Mouse (Mus musculus): ENCODE data around the gene A530084C06Rik.
A peak's percentile ranks its signal among the peaks of the same experiment; 100 is the strongest.

Gene A530084C06Rik

DNA sequence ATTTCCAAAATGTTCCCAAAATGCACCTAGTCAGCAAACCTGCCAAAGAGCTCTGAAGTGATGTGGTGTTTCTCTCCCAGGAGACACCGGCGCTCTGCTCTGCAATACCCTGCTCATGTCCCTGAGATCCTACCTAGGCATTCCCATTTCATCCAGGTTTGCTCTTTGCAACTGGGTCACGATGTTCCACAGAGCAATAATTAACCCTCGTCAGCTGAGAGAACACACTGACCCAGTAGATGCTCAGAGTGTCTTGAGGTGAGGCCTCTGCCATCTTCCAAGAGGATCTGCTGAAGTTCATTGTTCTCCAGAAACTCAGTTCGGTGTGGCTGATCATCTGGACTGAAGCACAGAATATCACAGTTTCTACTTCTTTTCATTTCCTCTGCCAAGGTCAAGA lies 16.1 kb downstream of the A530084C06Rik start:
- DNase-seq (ENCODE audit: low spot score in 2 of 2) = no peak

GRCm38 (mm10) chr13:31534726-31535125 lies 24.4 kb downstream of the A530084C06Rik start:
- no peak for DNase-seq (ENCODE audit: low spot score in 2 of 2)

- no peak for DNase-seq (ENCODE audit: low spot score in 2 of 2)
Observed at GRCm38 (mm10) chr13:31531651-31532061, 27.5 kb downstream of the A530084C06Rik start.

- DNase-seq (ENCODE audit: low spot score in 2 of 2) = no peak
Observed at GRCm38 (mm10) chr13:31531186-31531585, 27.9 kb downstream of the A530084C06Rik start.

DNA sequence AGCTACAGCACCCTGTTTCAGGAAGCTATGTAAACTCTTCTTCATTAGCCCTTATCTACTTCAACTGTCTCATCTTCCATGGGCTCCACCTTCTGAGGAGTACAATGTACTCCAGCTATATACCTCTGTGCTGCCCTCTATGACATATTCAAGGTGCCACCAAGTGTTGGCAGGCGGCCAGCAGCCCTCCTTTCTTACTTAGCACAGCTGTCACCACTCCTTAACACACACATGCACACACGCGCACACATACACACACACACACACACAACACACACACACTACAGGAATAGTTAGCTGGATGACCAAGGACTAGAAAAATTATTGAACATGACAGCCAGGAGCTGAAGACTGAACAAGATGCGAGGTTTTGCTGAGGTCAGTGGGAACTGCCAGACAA lies 34.2 kb downstream of the A530084C06Rik start:
- no peak for DNase-seq (ENCODE audit: low spot score in 2 of 2)

DNA sequence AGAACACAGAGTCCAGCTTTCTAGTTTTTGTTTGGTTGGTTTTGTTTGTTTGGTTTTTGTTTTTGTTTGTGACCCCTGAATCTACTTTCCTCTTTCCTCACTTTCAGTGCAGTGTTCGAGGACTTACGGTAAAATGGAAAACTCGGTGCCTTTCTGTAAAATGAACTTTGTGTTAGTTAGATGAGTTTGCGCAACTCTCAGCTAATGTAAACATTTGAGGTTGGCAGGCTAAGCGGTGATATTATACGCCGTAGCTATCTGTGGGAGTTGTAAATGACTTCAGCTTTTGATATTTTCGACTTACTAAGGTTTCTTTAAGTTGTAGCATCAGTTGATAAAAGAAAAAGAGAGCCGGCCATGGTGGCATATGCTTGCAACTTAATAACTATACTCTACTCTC lies 40.2 kb downstream of the A530084C06Rik start:
- no peak for DNase-seq (ENCODE audit: low spot score in 2 of 2)

DNA sequence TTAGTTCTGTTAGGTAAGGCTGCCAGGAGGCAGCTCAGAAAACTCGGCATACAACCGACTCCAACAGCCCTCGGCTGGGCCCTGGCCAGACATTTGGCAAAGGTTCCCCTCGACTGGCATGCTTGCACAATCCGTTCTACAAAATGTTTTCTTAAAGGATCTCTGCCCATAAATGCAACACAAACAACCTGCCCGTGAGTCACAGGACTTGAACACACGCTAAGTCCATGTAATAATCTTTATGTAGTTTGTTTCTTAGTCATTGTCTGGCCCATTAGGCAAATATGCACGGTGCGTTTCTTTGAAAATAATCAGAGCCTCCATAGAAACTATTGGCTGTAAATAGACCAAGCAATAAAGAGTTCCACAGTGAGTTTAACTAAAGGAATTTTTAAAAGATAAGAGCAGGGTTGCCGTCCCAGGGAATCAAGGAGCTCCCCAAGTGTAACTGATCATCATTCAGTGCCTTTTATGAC lies 40.7 kb downstream of the A530084C06Rik start:
- DNase-seq (ENCODE audit: low spot score in 2 of 2) = peak; percentile 57 to 64

GRCm38 (mm10) chr13:31515261-31515660 lies 43.9 kb downstream of the A530084C06Rik start:
- peak in 1 of 2 experiments; percentile 33 for DNase-seq (ENCODE audit: low spot score in 2 of 2)

DNA sequence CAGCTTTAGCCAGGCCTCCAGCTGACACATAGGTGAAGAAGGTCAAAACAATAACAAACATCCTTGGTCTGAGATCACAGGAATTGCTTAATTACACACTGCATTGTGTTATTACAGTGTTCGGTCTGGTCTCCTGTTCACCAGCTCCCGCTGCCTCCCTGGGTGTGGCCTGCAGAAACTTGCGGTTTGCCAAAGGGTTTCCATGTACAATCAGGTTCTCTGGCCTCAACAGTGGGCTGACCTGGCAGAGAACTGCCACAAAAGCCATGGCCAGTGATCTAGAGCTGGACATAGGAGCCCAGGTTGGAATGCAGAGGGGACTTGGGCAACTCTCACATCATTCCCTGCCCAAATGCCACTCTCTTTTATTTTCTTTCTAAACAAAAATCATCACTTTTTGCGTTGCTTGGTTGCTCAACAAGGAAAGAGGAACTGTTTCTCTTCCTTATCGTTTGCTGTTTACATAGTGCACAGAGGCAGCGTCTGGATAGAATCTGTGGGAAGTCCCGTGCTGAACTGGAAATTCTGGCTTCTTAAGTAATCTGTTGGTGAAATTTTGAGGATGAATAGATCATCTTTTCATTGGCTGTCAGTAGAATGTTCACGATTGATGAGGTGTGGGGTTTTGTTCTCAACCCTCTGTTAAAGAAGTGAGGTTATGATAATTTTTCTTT lies 52.5 kb downstream of the A530084C06Rik start:
- no peak for DNase-seq (ENCODE audit: low spot score in 2 of 2)

All from urinary bladder, postnatal 4 days (tissue).